Mouse (Mus musculus) cerebellum, postnatal 36 days (tissue): ENCODE measurements around the gene Rasgrp1.
A peak's percentile ranks its signal among the peaks of the same experiment; 100 is the strongest.

Experiments
- DNase-seq, 2 experiments: peaks; one replicate each; pipeline ENCODE4 v3.0.0; 2021 to 2022; ENCODE audit warnings: mixed read lengths in 2 of 2

Rasgrp1 gene

GRCm38 (mm10) chr2:117241953-117242352, 100.8 kb downstream of the Rasgrp1 start:
- no peak for DNase-seq

DNA sequence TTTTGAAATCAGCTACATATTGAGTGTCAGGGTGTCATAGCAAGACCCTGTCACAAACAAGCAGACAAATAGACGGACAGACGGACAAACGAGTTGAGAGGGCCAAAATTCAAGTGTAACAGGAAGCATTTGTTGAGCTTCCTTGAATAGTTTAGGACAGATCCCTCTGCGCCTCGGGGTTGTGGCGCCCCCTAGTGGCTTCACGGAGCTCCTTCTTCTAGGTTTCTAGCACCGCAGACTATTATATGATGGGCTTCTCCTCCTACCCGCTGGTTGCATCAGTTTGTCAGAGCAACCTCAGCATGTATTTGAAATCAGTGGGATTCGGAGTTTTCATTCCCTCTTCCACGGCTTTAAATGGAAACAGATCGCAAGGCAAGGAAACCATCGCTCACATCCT, 111.5 kb downstream of the Rasgrp1 start:
- DNase-seq, result peak; percentile 79 to 80

- no peak for DNase-seq
These were observed 112.5 kb downstream of the Rasgrp1 start for GRCm38 (mm10) chr2:117230261-117230660.
